Mouse (Mus musculus) fat pad, adult 2 months (tissue): ENCODE data around the gene Kcnq1.

Experiments used
- DNase-seq: peaks from one replicate; pipeline ENCODE4 v3.0.0-alpha.2; 2011; ENCODE audit warnings: low read depth, low spot score; ENCODE audit errors: extremely low read depth

Gene Kcnq1

DNA sequence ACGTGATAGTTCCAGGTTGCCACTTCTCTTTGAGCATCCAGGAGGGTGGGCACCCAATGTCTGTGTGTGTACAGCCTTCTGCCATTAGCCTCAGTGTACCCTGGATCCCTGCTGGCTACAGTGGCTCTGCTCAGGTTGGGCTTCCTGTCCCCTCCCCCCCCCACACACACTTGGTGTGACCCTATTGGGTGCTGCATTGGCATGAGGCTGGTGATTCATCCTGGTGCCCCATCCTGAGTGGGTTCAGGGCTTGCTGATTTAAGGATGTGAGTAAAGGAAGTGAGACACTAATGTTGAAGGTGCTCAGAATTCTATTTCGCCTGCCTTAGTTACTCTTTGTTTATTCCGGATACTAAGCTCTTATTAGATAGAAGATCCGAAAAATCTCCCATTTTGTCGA, 26.7 kb downstream of the Kcnq1 start:
- no peak for DNase-seq

DNA sequence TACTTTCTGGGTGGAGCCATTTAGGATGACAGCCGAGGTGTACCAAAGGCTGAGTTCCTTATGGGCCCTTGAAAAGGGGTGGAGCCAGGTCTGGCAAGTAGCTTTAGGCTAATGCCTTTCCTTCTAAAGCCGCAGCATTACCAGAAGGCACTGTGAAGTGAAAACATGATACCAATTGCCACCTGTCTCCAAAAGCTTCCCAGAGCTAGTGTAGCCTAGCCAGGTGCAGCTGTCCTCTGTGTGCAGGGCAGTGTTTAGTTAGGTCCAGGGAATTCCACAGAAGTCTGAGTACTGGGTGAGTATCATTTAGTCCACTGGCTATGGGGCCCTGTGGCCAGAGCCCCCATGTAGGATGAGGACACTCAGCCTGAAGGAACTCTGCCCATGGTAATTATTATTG, 30.0 kb downstream of the Kcnq1 start:
- no peak for DNase-seq

DNA sequence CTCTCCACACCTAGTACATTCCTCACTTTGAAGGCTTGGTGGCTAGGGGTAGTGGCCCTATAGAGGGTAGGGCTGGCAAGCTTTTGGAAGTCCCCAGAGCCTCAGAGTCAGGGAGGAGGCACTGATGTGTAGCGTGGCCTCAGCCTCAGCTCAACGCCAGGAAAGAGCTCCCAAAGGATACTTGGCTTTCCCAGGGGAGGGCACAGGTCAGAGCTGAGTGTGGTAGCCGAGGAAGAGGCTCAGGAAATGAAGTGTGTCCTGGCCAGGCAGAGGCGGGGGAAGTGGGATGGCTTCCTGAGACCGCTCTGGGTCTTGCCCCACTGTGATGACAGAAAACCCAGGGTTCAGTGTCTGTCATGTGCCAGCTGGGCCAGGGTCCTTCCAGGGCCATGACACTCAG, 30.4 kb downstream of the Kcnq1 start:
- DNase-seq: no peak

GRCm38 (mm10) chr7:143138789-143139188, 32.6 kb downstream of the Kcnq1 start:
- no peak for DNase-seq

DNA sequence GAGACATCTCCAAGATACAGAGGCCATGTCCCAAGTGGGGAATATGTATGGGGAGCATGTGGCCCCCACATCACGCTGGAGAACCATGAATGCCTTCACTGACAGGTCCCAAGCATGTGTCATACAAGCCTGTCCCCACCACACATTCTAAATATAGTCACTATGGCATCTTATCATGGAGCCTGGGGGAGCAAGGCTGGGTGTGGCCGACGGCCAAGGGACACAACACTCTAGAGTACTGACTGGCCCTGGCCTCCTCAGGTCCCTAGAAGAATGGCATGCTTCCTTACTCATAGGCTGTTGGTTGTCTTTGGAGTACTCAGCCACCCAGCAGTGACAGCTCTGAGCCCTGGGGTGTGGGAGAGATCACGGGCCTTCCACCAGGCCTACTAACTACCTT, 33.8 kb downstream of the Kcnq1 start:
- no peak for DNase-seq

- DNase-seq: no peak
Observed at GRCm38 (mm10) chr7:143142680-143143079, 36.5 kb downstream of the Kcnq1 start.

DNA sequence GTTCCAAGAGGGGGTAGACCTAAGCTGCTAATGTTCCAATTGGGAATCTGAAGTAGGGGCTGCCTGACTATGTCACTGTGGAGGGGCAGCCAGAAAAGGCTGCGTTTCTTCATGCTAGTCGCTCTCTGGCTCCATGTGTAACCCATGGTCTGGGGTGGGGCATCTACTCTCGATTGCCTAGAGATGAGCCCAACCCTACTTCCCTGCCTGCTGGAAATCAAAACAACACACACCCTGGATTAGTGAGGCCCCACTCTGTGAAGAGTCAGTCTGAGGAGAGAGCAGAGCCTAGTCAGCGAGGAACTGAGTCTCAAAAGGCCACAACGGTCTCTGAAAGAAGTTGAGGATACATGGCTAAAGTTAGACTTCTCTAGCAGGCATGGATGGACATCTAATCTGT, 40.9 kb downstream of the Kcnq1 start:
- no peak for DNase-seq

DNA sequence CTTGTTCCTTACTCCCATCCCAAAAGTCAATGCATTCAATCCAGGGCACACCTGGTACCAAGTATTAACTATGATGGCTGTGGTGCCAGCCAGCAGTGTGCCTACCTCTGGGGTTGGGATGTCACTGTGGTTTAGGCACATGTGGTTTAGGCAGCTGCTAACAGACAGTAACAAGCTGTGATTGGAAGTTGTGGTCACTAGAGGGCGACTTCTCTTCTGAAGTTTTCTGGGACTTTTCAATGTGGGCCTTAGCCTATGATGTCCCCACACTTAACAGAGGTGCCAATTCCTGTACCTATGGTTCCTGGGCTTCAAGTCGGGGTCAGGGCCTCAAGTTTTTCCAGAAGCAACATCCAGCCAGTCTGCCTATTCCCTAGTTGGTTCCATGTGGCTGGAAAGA, 45.0 kb downstream of the Kcnq1 start:
- no peak for DNase-seq

- no peak for DNase-seq
Observed at GRCm38 (mm10) chr7:143152350-143152749, 46.2 kb downstream of the Kcnq1 start.

DNA sequence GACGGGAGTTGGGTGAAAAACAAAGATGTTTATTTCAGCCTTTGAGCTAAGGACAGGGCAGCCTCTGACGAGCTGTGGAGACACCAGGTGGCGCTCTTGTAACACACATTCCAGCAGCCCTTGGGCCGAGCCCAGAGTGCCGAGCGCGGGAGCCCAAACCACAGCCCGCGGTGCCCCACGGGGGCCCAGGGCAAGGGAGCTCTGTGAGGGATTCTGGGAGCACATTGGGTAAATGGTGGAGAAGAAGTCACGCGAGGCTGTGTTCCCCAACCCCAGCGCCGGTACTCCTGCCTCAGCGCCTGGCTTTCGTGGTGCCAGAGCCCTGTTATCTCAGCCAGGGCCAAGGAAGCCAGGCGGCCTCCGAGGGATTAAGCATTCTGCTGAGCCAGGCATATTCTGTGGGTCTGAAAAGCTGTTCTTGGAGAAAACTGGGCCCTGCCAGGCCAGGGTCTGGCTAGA, 47.8 kb downstream of the Kcnq1 start:
- no peak for DNase-seq

DNA sequence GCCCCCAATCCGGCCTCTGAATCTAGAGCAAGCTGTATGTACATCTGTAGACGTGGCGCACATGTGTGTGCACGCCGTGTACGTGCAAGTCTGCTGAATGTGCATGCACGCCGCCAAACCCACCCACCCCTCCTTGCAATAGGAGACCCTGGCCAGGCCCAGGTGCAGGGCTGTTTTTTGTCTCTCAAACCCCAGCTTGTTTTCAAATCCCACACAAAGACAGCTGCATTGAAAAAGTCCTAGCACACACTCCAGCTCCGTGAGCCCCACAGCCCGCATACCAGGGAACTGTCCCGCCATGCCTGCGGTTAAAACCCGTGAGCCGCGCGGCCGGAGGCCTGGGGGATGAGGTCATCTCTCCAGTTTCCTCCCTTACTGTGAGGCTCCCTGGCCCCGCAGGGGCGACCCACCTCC, 48.3 kb downstream of the Kcnq1 start:
- no peak for DNase-seq

DNA sequence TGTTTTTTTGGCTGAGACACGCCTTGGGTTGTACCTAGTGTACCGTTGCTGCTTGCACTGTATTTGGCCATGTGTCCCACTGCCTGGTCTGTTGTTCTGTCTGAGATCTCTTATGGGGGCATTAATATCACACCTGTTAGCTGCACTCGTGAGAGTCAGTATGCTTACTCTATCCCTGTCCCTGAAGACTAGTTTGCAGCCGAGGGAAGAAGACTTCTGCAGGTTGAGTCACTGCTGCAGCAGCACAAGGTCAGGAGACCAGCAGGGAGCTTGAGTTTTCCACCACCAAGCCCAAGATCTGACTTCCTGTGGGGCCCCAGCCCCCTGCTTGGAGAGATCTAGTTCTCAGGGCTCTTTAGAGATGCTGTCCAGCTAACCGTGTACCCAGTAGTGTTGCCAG, 49.1 kb downstream of the Kcnq1 start:
- DNase-seq: no peak

DNA sequence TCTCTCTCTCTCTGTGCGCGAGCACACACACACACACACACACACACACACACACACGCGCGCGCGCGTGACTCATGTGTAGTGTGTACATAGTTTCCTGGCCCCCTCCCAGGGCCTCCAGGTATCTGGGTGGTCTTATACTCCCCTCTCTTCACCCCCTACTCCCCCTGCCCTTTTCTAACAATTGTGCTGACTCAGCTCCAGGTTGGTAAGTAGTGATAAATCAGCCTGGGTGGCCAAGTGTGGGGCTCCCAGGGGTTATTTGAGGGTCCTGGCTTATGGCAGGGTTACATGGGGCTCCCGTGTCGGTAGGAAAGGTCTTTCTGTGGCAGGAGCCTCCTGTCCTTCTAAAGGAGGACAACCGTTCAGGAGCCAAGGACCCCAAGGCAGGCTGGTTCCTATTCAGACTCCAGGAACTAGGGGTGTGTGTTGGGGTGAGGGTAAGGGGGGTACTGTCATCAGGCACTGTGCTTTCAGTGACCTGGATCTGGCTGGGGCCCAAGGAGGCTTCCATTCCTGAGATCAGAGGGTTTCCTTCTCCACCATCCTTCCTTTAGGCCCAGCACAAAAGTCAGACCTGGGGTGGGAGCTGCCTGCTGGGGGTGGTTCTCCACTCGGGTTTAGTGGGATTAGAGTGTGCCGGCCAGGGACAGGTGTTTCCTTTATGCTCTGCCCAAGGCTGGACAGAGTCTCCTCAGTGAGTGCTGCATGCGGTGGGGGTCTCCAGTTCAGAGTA, 52.7 kb downstream of the Kcnq1 start:
- no peak for DNase-seq

- DNase-seq: no peak
Observed at GRCm38 (mm10) chr7:143159446-143159845, 53.3 kb downstream of the Kcnq1 start.

DNA sequence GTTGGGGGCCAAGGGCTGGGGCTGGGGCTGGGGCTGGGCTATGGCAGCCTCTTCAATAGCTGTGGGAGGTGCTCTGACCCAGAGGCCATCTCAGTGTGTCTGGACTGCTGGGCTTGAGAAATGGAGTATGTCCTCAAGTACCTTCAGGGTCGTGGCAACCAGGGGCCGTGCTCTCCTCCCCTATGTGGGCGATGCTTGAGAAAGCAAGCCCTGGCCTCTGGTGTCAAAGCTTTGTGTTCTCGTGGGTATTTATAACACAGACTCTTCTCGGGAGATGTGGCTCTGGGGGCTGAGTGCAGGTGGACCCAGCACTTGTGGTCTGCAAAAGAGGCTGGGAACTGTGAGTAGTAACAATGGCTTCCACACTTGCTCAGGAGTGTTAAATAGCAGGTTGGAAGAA, 53.9 kb downstream of the Kcnq1 start:
- DNase-seq: no peak

DNA sequence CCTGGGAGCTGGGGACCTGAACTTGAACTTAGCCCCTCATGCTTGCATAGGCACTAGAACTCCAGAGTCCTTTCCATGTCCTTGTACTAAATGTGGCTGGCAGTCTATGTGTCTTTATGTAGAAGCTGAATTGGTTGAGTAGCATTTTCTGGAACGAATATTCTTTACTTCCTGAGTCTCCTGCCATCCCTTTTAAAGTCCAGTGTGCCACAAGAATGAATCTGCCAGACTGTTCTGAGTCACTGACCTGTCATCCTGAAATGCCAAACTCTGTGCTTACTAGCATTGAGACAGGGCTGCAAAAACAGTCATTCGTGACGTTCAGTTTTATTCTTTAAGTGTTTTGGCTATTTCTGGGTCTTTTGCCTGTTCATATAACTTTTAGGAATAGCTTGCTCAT, 55.9 kb downstream of the Kcnq1 start:
- no peak for DNase-seq

DNA sequence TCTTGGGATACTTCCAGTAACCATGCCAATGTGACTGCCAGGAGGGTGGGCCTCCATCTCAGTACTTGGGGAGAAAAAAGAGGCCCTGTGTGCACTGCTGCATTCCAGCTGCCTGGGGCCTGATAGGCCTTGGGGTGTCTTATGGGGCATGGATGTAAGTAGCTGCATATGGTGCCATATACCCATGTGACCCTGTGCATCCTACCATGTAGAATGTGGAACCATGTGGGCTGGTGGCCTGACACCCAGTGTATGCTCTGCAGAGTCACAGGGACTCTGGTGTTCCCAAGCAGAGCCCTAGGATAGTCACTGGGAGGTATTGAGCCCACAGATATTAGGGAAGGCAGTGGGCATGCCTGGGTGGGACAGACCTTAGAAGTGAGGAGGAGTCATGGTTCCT, 57.9 kb downstream of the Kcnq1 start:
- no peak for DNase-seq

DNA sequence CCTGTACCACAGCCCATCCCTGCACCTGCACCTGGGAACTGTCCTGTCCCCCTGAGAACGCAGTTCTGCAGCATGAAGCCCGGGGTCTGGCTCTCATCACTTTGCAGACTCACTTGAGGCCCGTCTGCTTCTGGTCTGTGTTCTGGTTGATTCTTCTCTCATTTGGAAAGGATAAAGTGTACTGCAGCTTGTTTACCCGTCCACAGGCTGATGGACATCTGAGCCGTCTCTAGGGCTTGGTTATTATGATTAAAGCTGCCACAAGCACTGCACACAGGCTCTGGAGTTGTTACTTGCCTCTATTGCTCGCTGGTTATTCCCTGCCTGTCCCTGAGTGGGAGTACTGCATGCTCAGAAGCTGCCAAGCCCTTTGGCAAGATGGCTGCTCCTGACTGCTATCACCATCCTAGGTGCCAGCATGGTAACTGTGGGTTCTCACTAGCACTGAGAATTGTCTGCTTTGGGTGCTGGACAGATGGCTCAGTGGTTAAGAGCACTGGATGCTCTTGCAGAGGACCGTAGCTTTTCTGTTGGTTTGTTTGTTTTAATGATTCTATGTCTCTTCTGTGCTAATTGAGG, 59.6 kb downstream of the Kcnq1 start:
- no peak for DNase-seq

DNA sequence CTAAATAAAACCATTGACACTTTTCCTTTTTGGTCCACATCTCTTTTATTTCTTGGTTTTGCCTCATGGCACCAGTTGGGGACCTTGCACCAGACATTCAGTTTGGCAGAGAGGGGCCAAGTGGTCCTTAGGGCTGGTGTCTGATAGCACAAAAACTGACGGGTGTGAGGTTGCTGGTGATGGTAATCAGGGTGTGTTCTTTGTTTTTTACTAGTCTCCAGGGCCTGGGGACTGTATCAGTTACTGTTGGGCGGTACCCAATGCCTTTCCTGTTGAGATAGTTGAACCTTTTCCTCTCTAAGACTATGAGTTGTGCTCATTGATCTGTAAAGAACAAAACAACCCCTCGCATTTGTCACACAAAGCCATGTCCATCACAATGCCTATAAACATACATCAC, 61.1 kb downstream of the Kcnq1 start:
- no peak for DNase-seq

- no peak for DNase-seq
Observed at GRCm38 (mm10) chr7:143169371-143169770, 63.2 kb downstream of the Kcnq1 start.

DNA sequence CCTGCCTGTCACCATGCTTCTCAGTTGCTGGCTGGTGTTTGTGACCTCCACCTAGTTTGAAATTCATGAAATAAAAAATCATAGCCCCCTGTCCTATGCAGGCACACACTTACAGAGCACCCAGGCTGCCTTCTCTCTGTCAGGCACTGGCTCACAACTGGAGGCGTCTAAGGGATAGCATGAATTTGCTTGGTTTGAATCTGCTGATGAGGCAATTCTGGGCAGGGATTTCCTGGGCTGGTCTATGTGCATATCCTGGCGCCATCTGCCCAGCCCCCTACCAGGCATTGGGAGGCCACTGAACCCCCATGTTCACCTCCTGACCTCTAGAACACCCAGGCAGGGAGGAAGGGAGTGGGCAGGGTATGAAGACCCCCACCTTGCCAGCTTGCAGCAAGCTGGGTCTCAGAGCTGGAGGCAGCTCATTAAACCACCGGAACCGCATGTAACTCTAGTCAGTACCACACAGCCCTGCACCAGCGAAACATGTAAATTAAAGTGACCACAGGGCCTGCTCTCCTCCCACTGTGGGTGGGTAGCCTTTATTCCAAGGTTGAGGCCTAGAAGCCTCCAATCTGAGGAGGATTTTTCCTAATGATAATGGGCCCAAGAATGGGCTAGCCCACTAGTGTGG, 66.9 kb downstream of the Kcnq1 start:
- DNase-seq: no peak

DNA sequence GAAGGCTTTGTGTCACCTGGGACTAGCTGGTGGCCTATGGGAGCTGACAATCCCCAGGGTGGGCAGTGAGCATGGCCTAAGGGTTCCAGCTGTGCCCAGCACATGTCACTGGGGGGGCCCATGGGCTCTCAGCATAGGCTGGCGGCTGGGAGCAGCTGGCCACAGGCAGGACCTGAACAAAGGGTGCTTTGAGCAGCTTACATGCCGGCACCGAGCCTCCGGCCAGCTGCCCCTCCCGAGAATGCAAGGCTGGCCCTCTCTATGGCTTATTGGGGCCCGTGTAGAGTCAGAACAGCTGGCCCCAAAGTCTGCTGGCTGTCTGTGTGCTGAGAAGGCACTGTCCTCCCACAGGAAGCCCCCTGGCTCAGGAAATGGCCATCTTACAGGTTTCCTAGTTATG, 68.5 kb downstream of the Kcnq1 start:
- DNase-seq: no peak
